Mouse (Mus musculus): ENCODE measurements around the gene Tmem161a. TPM values are rescaled to one million over a fixed set of nuclear protein-coding genes. Genes with fewer than 3 reads are reported as not detected.

Gene Tmem161a
- total RNA-seq, 2 experiments from 2014 or later = 70.2 to 74.5 TPM

- DNase-seq = no peak
These were observed 12.9 kb upstream of the Tmem161a start for GRCm38 (mm10) chr8:70159211-70159610.

GRCm38 (mm10) chr8:70160015-70160414 is 12.1 kb upstream of the Tmem161a start:
- no peak for DNase-seq

GRCm38 (mm10) chr8:70163316-70163715 is 8.8 kb upstream of the Tmem161a start:
- no peak for DNase-seq

- peak; percentile 63 to 83 for DNase-seq
These were observed 5.5 kb upstream of the Tmem161a start for GRCm38 (mm10) chr8:70166504-70167110.

- DNase-seq = no peak
These were observed 2.0 kb upstream of the Tmem161a start for GRCm38 (mm10) chr8:70170116-70170515.

GRCm38 (mm10) chr8:70170748-70171147 is 1.4 kb upstream of the Tmem161a start:
- no peak for DNase-seq

- no peak for DNase-seq
These were observed 916 bp upstream of the Tmem161a start for GRCm38 (mm10) chr8:70171240-70171639.

- DNase-seq = no peak
These were observed 1.2 kb downstream of the Tmem161a start for GRCm38 (mm10) chr8:70173320-70173719.

- no peak for DNase-seq
These were observed 1.9 kb downstream of the Tmem161a start for GRCm38 (mm10) chr8:70174079-70174478.

GRCm38 (mm10) chr8:70178231-70178630 is 6.1 kb downstream of the Tmem161a start:
- DNase-seq = no peak

- no peak for DNase-seq
These were observed 6.9 kb downstream of the Tmem161a start for GRCm38 (mm10) chr8:70179082-70179481.

GRCm38 (mm10) chr8:70181212-70181902 is 9.2 kb downstream of the Tmem161a start:
- DNase-seq = no peak

- no peak for DNase-seq
These were observed 9.7 kb downstream of the Tmem161a start for GRCm38 (mm10) chr8:70181903-70182252.

GRCm38 (mm10) chr8:70183194-70183593 is 11.0 kb downstream of the Tmem161a start:
- peak in 1 of 2 experiments; percentile 29 for DNase-seq

- peak in 1 of 2 experiments; percentile 47 for DNase-seq
These were observed 16.6 kb downstream of the Tmem161a start for GRCm38 (mm10) chr8:70188707-70189106.

GRCm38 (mm10) chr8:70193238-70193637 is 21.1 kb downstream of the Tmem161a start:
- DNase-seq = no peak

GRCm38 (mm10) chr8:70194191-70194590 is 22.0 kb downstream of the Tmem161a start:
- peak in 1 of 2 experiments; percentile 53 for DNase-seq

- no peak for DNase-seq
These were observed 23.6 kb downstream of the Tmem161a start for GRCm38 (mm10) chr8:70195762-70196161.

GRCm38 (mm10) chr8:70197603-70198002 is 25.4 kb downstream of the Tmem161a start:
- no peak for DNase-seq

GRCm38 (mm10) chr8:70200098-70200681 is 28.0 kb downstream of the Tmem161a start:
- DNase-seq = peak in 1 of 2 experiments; percentile 31

GRCm38 (mm10) chr8:70201417-70201816 is 29.3 kb downstream of the Tmem161a start:
- no peak for DNase-seq

GRCm38 (mm10) chr8:70203072-70203471 is 30.9 kb downstream of the Tmem161a start:
- DNase-seq = no peak

- no peak for DNase-seq
These were observed 32.6 kb downstream of the Tmem161a start for GRCm38 (mm10) chr8:70204757-70205156.

- no peak for DNase-seq
These were observed 36.0 kb downstream of the Tmem161a start for GRCm38 (mm10) chr8:70208130-70208529.

All from adrenal gland, postnatal 36 days (tissue).